Mouse (Mus musculus) small intestine, adult 2 months (tissue): ENCODE results near the gene Synpo2.

Experiments
- CTCF ChIP-seq: fragments of 200-500 bp; IDR thresholded peaks from 2 replicates; pipeline ENCODE4 v1.5.1; 2012; ENCODE audit warnings: low read depth, mild to moderate bottlenecking, control low read depth, inconsistent platforms, low read length, moderate library complexity, mixed read lengths; ENCODE audit not compliant: insufficient replicate concordance, insufficient read length; ENCODE audit errors: extremely low read depth
- POLR2A ChIP-seq: fragments of 200-500 bp; IDR thresholded peaks from 2 replicates; pipeline ENCODE4 v1.6.1; 2012; ENCODE audit warnings: low read depth, mild to moderate bottlenecking, control low read depth, inconsistent platforms, low read length, moderate library complexity

DNA sequence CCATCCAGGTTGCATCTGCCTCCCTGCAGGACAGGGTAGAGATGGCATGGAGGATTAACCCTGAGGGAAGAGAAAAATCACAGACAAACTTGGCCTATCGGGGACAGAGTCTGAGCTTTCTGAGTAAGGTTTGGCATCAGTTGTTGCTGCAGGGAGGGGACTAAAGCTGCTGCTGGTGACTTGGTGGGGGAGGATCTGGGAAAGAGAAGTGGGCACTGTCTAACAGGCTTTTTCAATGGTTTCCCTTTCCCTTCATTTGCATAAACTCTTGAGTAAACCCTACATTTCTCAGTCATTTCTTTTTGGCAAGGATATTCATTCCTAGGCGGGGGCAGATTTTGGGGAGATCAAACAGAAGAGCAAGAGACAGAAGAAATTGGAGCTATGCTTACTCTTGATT is 174.0 kb downstream of the Synpo2 start:
- TF ChIP-seq POLR2A: no peak
- TF ChIP-seq CTCF: no peak
